Mouse (Mus musculus) inflammation-experienced regulatory T-cells, adult 6 months (primary cell): Measurements from ENCODE around the gene Vmn1r215. TPM values are rescaled to one million over a fixed set of nuclear protein-coding genes. Genes with fewer than 3 reads are reported as not detected.
"Not testable (repeated sequence)": the region's sequence is repeated elsewhere in the genome, so short reads cannot be mapped to it uniquely, and the experiment has no call there.

Experiments used
- ATAC-seq: one replicate; pipeline ENCODE4 v1.8.0; 2017
- polyA plus RNA-seq, 3 experiments: library from polyadenylated mRNA; unstranded; fragments of 100-300 nt; shearing (Covaris generic); gene quantifications; one replicate each; pipeline ENCODE4 v1.2.1; 2017

Vmn1r215 gene
- not detected for polyA plus RNA-seq

DNA sequence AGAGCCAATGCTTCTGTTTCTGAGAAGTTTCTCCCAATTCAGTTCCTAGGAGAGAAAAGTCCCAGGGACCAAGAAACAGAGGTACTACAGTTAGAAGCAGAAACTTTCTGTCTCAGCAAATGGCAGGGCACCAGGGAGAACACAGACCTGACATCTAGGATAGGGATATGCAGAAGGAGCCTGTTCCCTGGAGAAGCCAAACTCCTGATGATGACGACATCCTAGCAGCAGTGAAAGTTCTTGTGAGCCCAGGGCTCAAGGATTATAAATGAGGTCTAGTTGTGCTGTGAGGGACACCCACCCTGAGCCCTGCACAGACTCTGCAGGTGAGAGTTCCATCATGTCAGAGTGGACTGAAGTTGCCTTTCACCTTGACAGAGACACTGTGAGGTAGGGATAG is at the start of gene Vmn1r215:
Gene Vmn1r215 (plus strand): TSS at position 301 of the 400 bp plus-strand sequence.
- ATAC-seq: no peak

GRCm38 (mm10) chr13:23018158-23018557 is 49.7 kb upstream of the Vmn1r215 start:
- no peak for ATAC-seq

- no peak for ATAC-seq
Measured at GRCm38 (mm10) chr13:23024812-23025211, 43.0 kb upstream of the Vmn1r215 start.

DNA sequence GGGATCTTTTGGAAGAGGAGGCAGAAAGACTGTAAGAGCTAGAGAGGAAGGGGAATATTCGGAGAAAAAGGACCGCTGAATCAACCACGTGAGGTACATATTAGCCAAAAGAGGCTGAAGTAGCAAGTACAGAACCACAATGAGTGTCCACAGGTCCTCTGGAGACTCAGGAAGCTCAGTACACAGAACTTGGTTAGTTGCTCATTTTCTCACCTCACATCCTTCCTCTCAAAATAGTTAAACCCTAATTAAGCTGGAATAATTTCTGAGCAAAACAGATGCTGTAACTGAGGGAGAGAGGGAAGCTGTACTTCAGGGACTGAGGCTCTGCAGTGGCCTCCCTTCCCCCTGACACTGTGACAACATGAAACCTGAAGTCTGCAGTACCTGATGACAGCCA is 37.7 kb upstream of the Vmn1r215 start, which contains the start of gene Vmn1r214:
Gene Vmn1r214 (plus strand): TSS at position 301 of the 400 bp plus-strand sequence.
- ATAC-seq: no peak

DNA sequence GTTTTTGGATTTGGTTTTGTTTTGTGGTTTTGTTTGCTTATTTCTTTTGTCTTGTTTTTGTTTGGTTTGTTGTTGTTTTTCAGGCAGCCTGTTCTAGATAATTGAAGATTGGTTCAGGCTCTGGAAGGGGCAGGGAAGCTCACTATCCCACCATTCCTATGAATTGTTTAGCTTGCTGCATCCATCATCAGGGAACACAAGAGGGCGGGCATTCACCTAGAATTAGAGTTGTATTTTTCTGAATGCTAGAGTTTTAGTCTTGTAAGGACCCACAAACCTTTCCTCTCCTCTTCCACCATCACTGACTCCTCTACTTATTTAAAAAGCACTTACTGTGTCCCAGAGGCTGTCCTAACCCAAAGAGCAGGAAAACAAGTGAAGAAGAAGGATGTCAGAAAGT is 10.0 kb upstream of the Vmn1r215 start:
- no peak for ATAC-seq

GRCm38 (mm10) chr13:23069312-23069711 is 1.5 kb downstream of the Vmn1r215 start:
- ATAC-seq: no peak

- ATAC-seq: no peak
Measured at GRCm38 (mm10) chr13:23094386-23094785, 26.6 kb downstream of the Vmn1r215 start.

GRCm38 (mm10) chr13:23118126-23118525 is 50.3 kb downstream of the Vmn1r215 start, which contains the start of gene Vmn1r217:
TSS of gene Vmn1r217 (minus strand) at chr13:23118226.
- ATAC-seq: not testable (repeated sequence)

GRCm38 (mm10) chr13:23120611-23121010 is 52.8 kb downstream of the Vmn1r215 start:
- no peak for ATAC-seq

Other genes with a start within 250 kb of the Vmn1r215 start
- not detected for gene Vmn1r210, start 236.7 kb upstream of the Vmn1r215 start, polyA plus RNA-seq
- not detected for gene Vmn1r211, start 210.5 kb upstream of the Vmn1r215 start, polyA plus RNA-seq
- not detected for gene Vmn1r212, start 183.8 kb upstream of the Vmn1r215 start, polyA plus RNA-seq
- gene Vmn1r213, start 60.4 kb upstream of the Vmn1r215 start, polyA plus RNA-seq: not detected
- under 1 TPM in 1 of 3 experiments, not detected in 2; 0.52 TPM for gene Vmn1r214, start 37.6 kb upstream of the Vmn1r215 start, polyA plus RNA-seq
- gene Vmn1r217, start 50.2 kb downstream of the Vmn1r215 start, polyA plus RNA-seq: not detected
- under 1 TPM in 2 of 3 experiments, not detected in 1; 0.04 to 0.05 TPM for gene Vmn1r218, start 65.1 kb downstream of the Vmn1r215 start, polyA plus RNA-seq
- not detected for gene Vmn1r219, start 91.3 kb downstream of the Vmn1r215 start, polyA plus RNA-seq
- gene Vmn1r220, start 120.0 kb downstream of the Vmn1r215 start, polyA plus RNA-seq: not detected
- not detected for gene Vmn1r221, start 146.1 kb downstream of the Vmn1r215 start, polyA plus RNA-seq
- not detected for gene Vmn1r222, start 167.9 kb downstream of the Vmn1r215 start, polyA plus RNA-seq
- gene Vmn1r223, start 179.1 kb downstream of the Vmn1r215 start, polyA plus RNA-seq: not detected